Mouse (Mus musculus): ENCODE results near the gene Atxn1.

The Atxn1 gene

DNA sequence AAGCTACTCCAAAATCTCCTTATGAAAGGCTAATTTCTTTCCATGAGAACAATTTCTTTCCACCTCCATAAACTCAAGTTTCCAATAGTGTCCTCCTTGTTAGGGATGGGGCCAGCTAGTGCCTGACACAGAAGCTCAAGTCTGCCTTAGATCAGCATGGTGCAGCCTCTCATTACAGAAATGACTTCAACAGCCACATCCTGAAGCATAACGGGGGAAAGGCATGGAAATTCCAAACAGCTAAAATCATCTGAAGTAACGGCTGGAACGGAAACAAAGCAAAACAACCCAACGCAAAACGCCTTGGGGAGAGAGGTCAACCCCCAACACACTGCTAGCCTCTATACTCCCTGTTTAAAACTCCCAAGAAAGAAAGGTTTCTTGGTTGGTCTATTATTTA, 284.2 kb downstream of the Atxn1 start:
- DNase-seq (ENCODE audit: low read depth), result no peak

DNA sequence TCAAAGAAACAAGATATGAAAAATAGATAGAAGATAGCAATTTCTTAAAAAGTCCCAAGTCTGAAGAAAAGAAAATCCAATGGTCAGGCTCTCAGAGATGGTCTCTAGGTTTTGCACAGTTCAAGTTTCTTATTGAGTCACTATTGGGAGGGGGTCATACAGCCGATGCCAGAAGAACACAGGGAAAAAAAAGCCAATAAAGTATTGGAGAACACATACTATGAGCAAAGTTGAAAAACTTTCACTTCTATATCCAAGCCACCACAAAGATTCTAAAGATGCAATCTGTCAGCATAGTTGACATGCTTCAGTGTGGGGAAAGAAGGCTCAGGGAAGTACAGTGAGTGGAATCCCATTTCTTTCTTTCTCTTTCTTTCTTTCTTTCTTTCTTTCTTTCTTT, 285.7 kb downstream of the Atxn1 start:
- no peak for DNase-seq (ENCODE audit: low read depth)

DNA sequence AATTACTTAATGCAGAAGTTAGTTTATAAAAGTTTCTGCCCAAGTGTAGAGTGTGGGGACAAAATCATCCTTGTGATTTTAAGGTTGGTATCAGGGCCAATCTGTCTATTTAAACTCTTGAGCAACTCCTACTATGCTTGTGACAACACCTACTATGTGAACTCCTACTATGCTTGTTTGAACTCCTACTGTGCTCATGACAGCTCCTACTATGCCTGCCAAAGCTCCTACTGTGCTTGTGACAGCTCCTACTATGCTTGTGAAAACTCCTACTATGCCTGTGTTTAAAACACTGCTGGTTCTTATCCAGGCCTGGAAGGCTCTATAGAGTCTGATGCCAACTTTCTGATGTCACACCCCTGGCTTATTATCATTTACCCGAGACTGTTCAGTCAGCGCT, 292.2 kb downstream of the Atxn1 start:
- no peak for DNase-seq (ENCODE audit: low read depth)

DNA sequence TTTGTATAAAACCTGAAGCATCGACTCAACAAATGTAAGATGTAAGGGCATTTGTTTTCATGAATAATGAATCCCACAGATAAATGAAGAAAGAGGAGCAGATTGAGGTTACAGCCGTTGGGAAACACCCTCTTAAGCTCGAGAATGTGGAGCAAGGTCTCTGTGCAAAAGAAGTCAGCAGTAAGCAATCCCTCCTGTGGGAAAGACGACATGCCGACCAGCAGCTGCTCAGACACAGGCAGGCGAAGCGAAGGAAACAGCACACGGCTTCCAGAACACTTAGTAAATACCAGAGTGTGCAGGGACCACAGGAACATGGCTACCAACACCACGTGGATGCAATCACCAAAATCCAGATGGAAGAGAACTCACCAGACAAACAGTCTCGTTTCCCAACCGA, 294.8 kb downstream of the Atxn1 start:
- DNase-seq (ENCODE audit: low read depth), result no peak

DNA sequence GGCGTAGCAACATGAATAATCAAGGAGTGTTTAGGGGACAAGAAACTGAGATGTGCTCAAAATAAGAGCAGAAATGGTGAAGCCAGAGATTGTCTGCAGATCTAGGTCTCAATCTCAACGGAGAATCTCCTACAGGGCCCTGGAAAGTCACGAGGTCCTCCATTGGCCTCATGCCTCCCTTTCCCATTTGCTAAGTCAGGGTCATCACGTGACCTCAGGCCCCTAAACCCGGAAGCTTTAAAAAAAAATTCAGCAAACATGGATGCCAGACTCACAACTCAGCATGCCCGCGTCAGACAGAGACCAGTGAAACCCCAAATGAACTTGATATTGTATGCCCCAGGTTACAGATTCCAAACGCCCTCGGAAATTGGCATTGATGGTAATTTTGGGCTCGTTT, 302.0 kb downstream of the Atxn1 start:
- DNase-seq (ENCODE audit: low read depth), result no peak

DNA sequence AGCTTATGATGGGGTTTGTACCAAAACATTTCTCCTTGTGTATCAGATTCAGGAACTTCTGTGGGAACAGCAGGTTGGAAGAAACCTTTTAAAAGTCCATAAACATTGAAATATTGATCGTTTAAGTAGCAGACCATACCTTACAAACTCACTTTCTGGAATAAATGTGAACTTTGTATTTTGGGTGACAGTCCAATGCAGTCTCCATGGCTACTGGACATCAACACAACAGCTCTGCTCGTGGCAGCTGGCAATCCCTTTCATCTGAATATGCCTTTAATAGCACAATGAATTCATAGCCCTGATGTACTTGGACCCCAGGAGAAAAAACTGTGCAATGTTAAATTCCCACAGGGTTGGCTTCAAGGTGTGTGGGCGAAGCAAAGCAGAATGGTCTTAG, 302.6 kb downstream of the Atxn1 start:
- DNase-seq (ENCODE audit: low read depth), result no peak

DNA sequence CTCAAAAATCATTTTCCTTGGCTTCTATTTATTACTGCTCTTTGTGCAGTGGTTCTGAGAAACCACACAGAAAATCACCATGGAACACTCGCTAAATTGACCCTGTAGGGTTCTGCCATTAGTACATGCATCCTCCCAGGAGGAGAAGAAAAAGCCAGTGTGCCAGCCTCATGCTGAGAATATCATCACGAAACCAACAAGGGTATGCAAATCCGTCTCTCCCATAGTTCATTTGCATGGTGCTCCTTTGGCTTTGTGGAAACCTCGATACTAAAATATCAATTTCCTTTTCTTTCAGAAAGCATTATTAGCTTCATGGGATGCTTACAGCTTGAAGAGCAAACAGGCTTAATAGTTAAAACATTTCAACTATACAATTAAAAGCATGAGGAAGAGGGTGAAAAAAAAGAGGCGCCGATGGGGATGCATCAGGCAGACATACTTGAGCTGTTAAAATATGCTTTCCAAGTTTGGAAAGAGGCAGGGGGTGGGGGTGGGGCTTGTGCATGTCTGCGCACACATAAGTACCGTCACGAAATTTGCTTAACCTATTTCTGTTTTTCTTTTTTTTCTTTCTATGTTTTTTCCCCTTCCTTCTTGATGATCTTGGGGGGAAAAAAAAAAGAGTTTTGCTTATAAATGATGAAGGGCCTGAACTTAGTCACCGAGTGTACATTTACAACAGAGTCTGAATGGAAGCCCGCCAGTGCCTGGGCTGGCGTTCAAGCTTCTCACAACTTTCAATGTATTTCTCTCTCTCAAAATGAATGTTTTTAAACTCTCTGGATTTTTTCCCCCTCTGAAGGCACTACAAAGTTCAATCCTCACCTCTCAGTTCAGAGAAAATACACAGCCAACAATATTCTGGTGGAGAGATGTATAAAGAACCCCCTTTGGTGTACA, 303.3 kb downstream of the Atxn1 start:
- DNase-seq (ENCODE audit: low read depth), result no peak

DNA sequence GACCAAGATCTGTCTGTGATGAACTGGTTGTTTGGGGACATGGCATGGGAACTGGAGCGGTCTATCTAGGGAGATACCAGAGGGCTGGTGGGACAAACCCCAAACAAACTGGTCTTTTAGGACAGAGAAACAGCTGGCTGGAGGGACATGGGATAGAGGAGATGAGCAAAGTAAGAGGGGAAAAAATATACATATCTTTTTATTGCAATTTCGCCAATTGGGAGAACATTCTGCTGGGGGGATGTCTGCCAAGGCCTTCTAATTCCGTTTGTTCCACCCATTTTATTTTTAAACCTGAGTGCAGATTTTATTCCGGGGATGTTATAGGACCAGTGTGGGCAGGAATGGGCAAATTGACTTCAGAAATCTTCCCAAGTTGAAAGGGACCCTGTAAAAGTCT, 305.0 kb downstream of the Atxn1 start:
- no peak for DNase-seq (ENCODE audit: low read depth)

DNA sequence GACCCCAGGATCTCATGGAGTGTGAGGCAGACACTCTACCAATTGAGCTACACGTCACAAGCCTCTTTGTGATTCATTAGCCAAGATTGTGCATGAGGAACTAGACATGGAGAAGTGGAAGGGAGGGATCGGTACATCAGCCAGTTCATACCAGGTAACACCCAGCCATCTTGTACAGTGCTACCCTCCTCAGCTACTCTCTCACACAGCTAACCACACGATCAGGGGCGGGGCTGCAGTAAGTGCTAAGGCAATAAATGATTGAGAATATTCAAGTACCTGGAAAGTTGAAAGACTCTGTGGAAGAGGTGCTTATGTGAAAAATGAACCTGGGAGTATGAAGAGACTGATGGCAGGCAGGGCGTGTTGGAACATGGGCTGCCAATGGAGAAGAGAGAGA, 306.5 kb downstream of the Atxn1 start:
- no peak for DNase-seq (ENCODE audit: low read depth)

DNA sequence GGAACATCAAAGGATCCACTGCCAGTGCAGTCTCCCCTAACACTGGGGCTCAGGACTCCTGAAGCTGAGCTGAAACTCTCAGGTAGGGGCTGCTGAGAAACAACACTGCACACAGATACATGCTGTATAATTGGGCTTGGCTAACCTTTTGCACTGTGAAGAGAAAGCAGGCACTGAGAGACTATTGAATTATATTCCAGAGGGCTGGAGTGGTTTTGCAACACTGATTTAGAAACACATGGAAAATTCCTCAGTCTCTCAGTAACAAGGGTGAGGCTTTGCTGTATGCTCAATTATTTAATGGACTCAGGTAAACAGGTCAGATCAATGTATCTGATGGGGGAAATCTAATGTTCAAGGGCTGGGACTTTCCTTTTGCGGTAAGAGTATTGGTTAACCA, 307.6 kb downstream of the Atxn1 start:
- no peak for DNase-seq (ENCODE audit: low read depth)

DNA sequence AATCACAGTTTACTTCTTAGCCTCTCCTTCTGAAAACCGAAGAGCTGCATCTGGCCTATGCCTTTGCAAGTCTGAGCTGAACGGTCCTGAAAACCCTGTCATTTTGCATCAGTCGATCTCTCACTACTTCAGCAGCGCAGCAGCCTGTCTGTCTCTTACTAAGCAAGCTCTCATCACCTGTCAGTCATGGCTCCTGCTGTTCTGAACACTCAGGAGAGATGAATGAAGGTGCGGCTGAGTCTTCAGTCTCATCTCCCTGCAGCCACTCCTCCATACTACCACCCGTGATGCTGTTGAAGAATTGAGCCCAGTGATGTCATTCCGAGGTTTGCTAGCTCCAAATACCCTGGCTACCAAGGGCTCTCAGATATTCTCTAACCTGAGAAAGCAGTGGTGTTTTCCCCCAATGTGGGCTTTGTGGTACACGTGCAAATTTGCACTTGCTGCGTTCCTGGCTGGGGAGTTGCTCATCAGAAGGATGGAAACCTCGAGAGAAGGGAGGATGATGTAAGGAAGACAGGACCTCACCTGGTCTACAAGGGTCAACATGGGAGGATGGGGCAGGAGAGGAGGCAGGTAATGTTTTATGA, 313.1 kb downstream of the Atxn1 start:
- DNase-seq (ENCODE audit: low read depth), result no peak

DNA sequence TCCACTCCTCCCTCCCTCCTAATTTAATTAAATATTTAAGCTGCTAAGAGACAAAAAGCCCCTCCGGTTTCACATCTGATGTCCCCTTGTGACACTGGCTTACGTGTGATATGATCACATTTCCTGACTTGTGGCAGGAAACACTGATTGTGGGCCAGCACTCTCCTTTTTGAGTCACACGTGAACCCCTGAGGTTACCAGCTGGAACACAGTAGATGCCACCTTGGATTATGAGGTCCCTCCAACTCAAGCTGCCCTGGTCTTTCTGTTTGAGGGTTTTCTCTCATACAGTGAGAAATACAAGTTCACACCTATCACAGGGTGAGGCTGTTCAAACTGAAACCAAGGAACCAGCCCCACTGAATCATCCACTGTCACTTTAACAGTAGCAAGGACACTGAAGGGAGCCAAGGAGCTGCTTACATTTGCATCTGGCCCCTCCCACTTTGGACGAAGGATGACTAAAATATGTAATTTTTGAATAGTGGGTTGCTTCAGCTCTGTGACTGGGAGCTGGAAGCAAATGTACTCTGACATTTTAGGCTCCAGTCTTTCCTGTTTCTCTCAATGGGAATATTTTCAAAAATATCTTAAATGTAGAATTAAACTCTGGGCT, 315.5 kb downstream of the Atxn1 start:
- DNase-seq (ENCODE audit: low read depth), result no peak

DNA sequence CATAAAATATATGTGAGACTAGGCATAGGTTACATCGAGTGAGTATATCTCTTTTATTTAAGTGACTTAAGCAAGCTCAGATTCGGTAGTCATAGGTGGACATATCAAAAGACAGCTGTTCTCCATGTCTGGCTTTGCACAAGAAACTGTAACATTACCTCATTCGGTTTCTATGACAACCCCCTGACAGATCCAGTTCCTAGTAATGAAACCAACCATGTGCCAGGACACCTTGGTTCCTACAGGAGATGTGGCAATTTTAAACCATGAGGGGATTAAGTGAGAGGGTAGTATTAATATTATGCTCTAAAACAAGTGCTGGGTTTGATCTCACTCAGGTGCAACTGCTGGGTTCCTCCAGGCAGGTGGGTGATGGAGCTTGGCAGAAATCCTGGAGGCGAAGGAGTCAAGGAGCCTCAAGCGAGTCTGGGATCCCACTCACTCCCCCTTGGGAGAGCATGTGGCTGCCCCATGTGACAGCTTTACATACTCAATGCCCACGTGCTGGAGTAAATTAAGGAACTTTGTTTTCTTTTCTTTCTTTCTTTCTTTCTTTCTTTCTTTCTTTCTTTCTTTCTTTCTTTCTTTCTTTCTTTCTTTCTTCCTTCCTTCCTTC, 320.9 kb downstream of the Atxn1 start:
- DNase-seq (ENCODE audit: low read depth), result no peak

DNA sequence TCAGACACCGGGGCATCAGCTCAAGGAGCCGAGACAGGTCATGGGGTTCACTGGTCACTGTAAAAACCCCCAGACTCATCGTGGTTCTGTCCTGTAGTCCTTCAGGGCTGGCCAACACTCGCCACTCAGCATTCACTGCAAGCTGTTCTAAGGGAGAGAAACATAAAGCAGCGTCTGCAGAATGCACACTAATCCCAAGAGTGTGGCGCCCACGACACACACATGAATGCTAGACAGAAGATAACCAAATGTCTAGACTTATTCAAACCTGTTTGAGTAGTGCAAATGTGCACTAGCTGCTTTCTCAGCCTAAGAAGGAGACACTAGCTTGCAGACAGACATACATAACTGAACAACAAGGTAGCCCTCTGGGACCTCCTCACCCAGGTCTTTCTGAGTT, 321.9 kb downstream of the Atxn1 start:
- DNase-seq (ENCODE audit: low read depth), result no peak

DNA sequence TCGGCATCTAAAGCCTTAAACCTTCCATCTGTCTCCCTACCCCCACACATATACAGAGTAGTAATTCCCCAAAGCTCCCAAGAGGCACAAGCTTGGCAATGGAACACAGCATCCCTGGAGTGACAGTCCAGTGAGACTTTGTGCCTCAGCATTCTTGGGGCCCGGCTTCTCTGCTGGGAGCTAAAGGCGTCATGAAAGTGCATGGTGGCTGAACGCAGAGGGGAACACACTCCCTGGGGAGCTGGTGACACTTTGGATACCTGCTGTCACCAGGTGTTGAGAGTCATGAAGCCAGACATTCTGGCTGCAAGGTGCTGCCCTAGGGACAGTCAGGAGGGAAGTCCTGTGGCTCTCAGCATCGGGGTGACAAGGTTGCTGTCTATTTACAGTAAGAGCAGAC, 324.4 kb downstream of the Atxn1 start:
- DNase-seq (ENCODE audit: low read depth), result no peak

DNA sequence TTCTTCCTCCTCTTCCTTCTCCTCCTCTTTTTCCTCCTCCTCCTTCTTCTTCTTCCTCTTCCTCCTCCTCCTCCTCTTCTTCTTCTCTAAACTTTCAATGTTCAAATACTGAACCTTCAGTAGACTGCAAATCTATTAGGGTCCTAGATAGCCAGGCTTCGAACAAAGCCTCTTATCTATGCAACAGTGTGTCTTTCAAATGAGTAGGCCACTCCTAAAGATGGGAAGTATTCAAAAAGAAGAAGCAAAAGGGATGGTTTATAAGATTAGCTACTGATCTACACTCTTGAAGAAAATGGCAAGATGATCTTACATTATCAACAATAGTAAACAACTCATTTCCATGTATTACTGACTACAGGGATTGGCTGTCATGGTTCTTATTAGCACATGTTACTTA, 326.5 kb downstream of the Atxn1 start:
- no peak for DNase-seq (ENCODE audit: low read depth)

DNA sequence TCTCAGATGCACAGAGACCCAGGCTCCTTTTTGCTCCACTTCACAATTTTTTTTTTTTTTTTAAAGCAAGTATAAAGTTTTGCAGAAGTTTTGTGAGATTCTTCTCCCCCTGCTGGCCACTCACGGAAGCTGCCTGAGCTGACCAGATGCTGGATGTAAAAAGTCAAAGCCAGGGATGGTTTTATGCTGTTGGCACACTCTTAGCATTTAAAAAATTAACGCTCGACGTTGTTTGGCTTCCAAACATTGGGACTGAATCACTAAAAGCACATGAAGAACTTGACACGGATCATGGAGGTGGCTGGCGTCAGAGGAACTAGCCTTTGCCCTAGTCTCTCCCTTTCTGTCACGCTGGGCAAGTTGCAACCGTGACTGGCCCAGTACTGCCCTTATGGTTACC, 327.5 kb downstream of the Atxn1 start:
- no peak for DNase-seq (ENCODE audit: low read depth)

DNA sequence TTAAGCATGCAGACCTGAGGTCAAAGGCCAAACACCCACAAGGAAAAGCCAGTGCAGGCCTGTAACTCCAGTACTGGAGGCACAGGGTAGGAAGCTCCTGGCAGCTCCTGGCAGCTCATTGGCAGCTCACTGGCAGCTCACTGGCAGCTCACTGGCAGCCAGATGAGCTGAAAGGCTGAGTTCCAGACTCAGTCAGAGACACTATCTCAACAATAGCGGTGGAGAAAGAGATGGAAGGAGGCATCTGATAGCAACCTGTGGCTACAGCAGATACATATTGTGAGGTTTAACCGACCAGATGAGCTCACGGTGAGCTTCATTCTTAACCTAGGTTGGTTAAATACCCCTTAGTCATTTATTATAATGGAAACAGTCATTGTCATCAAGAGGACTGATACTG, 328.4 kb downstream of the Atxn1 start:
- DNase-seq (ENCODE audit: low read depth), result no peak

DNA sequence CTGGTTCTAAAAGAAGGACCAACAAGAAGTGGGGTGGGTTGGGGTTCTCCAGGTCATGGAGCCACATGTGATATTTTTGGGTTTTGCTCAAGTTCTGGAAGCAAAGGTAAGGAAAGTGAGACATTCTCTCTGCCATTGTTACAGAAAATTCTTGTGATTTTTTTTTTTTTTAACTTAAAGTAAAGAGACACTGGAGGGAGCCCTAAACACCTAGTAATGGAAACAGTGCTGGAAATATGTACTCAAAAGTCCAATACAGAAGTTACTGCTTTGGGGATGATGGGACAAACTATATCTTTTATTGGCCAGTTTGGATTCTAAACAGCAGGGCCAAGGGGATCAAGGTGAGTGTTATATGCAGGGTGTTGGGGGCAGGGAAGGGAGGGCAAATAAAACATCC, 330.9 kb downstream of the Atxn1 start:
- no peak for DNase-seq (ENCODE audit: low read depth)

DNA sequence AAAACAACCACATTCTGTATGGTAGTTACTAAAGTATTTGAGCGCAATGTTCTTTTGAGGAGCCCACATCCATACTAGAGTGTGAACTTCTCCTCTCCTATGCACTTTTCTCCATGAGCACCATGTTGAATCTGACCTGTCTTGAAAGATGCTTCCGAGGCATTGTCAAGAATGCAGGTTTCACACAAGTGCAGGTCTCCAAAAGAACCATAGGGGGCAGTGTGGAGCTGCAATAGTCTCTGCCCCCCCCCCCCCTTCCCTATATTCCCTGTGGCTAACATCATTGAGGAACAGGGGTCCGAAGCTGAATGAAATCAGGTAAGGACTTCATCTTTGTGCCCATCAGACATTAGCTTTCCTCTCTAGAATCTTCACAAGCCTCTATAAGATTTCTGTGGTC, 332.7 kb downstream of the Atxn1 start:
- no peak for DNase-seq (ENCODE audit: low read depth)

DNA sequence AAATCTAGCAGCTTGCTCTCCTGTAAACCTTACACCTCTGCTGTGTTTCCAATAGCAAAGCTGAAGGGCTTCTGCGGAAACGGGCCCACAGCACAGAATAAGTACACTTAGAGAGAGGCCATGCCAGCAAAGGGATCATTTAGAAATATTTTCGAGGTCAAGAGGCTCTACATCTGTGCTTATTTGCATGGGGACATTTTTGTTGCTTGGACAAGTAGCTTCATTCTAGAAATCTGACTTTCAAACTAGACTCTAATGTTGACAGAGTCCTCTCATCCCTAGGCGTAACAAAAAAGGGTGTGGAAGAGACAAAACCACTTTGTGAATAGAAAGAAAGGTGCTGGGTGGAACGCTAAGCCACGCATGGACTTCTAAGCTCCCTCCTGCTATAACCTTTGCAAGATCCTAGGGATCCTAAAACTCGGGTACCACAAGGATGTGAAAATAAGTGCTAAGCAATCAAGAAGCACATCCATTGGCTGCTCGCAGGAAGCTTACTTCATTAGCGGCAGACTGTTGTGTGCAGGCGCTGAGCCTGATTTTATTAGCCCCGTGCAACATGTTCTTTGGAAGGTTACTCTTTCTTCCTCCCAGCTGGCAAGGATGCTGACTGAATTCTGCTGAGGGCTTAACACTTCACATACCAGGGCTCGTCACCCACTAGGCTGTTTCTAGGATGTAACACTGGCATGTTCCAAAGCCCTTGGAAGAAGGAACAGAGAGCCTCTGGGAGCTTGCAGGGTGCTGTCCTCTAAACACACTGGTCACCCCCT, 334.1 kb downstream of the Atxn1 start:
- DNase-seq (ENCODE audit: low read depth), result no peak

DNA sequence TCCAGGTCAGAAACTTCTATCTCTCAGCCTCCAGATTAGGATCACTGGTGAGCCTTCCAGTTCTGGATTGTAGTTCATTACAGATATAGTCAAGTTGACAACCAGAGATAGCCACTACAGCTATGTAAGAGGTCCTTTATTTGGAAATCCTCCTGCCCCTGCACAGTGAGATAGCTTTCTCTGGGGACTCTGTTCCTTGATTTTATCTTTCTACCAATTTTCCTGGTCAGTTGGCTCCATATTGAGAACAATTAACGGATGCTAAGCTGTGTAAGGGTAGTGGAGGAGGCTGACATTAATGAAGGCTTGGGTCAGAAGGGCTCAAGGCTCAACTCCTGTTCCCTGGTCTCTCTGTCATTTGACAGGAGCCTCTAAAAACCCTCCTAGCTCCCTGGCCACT, 335.1 kb downstream of the Atxn1 start:
- no peak for DNase-seq (ENCODE audit: low read depth)
